Mouse (Mus musculus): ENCODE results near the gene Rgp1. TPM values are rescaled to one million over a fixed set of nuclear protein-coding genes. Genes with fewer than 3 reads are reported as not detected.
A peak's percentile ranks its signal among the peaks of the same experiment; 100 is the strongest.

The Rgp1 gene
- polyA plus RNA-seq, 2 experiments: 33.3 to 81.9 TPM

- Histone ChIP-seq H3K27me3 (ENCODE audit: control insufficient read depth, insufficient read depth, low read length) (no peaks in the 10 kb centered on the region), H3K9ac (ENCODE audit: low read depth, low read length, severe bottlenecking) (no peak overlapping the region), H3K9me3 (ENCODE audit: control insufficient read depth, low read length) (no peaks in the 10 kb centered on the region; the same call in 1 of the 2 replicates), H3K36me3 (ENCODE audit: control insufficient read depth, insufficient read depth, low read length) (peaks cover 100% of the 10 kb centered on the region), H3K4me3 (replicated peaks; ENCODE audit: low read length) (no peak overlapping the region), H3K27ac (replicated peaks; ENCODE audit: low read depth, low read length) (no peak overlapping the region), H3K4me1 (ENCODE audit: control insufficient read depth, insufficient read depth, low read length) (no peaks in the 10 kb centered on the region), H3K4me2 (replicated peaks; ENCODE audit: low read depth, low read length, severe bottlenecking) (no peak overlapping the region)
- ATAC-seq (ENCODE audit: low FRiP score, low read depth) (no peak), DNase-seq (ENCODE audit: low spot score) (no peak)
- WGBS: 87% methylated on average over 5 of the region's 5 CpGs
- TF ChIP-seq POLR2A (IDR thresholded peaks at IDR 0.05; ENCODE audit: borderline replicate concordance, extremely low read depth, insufficient read depth, insufficient read length): no peak
Measured at GRCm38 (mm10) chr4:43552437-43552836, 26.1 kb upstream of the Rgp1 start.

GRCm38 (mm10) chr4:43553891-43554290, 24.6 kb upstream of the Rgp1 start:
- Histone ChIP-seq H3K27me3 (ENCODE audit: control insufficient read depth, insufficient read depth, low read length) (no peaks in the 10 kb centered on the region), H3K4me3 (replicated peaks; ENCODE audit: low read length) (no peak overlapping the region), H3K9ac (ENCODE audit: low read depth, low read length, severe bottlenecking) (no peak overlapping the region), H3K27ac (replicated peaks; ENCODE audit: low read depth, low read length) (no peak overlapping the region), H3K36me3 (ENCODE audit: control insufficient read depth, insufficient read depth, low read length) (peaks cover 87% of the 10 kb centered on the region), H3K9me3 (ENCODE audit: control insufficient read depth, low read length) (no peaks in the 10 kb centered on the region; the same call in 1 of the 2 replicates), H3K4me2 (replicated peaks; ENCODE audit: low read depth, low read length, severe bottlenecking) (no peak overlapping the region), H3K4me1 (ENCODE audit: control insufficient read depth, insufficient read depth, low read length) (peaks cover 13% of the 10 kb centered on the region; the same call in 1 of the 2 replicates)
- no peak for TF ChIP-seq POLR2A (IDR thresholded peaks at IDR 0.05; ENCODE audit: borderline replicate concordance, extremely low read depth, insufficient read depth, insufficient read length)
- DNase-seq (ENCODE audit: low spot score) (no peak), ATAC-seq (ENCODE audit: low FRiP score, low read depth) (no peak)

- Histone ChIP-seq H3K9ac (ENCODE audit: low read depth, low read length, severe bottlenecking) (no peak overlapping the region), H3K9me3 (ENCODE audit: control insufficient read depth, low read length) (no peaks in the 10 kb centered on the region; the same call in 1 of the 2 replicates), H3K4me3 (replicated peaks; ENCODE audit: low read length) (no peak overlapping the region), H3K4me1 (ENCODE audit: control insufficient read depth, insufficient read depth, low read length) (peaks cover 32% of the 10 kb centered on the region), H3K27me3 (ENCODE audit: control insufficient read depth, insufficient read depth, low read length) (no peaks in the 10 kb centered on the region), H3K4me2 (replicated peaks; ENCODE audit: low read depth, low read length, severe bottlenecking) (no peak overlapping the region), H3K27ac (replicated peaks; ENCODE audit: low read depth, low read length) (no peak overlapping the region), H3K36me3 (ENCODE audit: control insufficient read depth, insufficient read depth, low read length) (peaks cover 70% of the 10 kb centered on the region)
- DNase-seq (ENCODE audit: low spot score) (no peak), ATAC-seq (ENCODE audit: low FRiP score, low read depth) (no peak)
- TF ChIP-seq POLR2A (IDR thresholded peaks at IDR 0.05; ENCODE audit: borderline replicate concordance, extremely low read depth, insufficient read depth, insufficient read length): no peak
- 96% methylated on average over 7 of the region's 7 CpGs for WGBS
Measured at GRCm38 (mm10) chr4:43555926-43556325, 22.6 kb upstream of the Rgp1 start.

GRCm38 (mm10) chr4:43558028-43558630, 20.4 kb upstream of the Rgp1 start:
- H3K36me3 ChIP-seq (ENCODE audit: control insufficient read depth, insufficient read depth, low read length): peaks cover 48% of the 10 kb centered on the region
- no peaks in the 10 kb centered on the region; the same call in 1 of the 2 replicates for H3K9me3 ChIP-seq (ENCODE audit: control insufficient read depth, low read length)
- H3K27me3 ChIP-seq (ENCODE audit: control insufficient read depth, insufficient read depth, low read length): no peaks in the 10 kb centered on the region
- peak overlapping the region; percentile 6 for H3K27ac ChIP-seq (replicated peaks; ENCODE audit: low read depth, low read length)
- H3K4me1 ChIP-seq (ENCODE audit: control insufficient read depth, insufficient read depth, low read length): peaks cover 37% of the 10 kb centered on the region
- no peak for TF ChIP-seq POLR2A (IDR thresholded peaks at IDR 0.05; ENCODE audit: borderline replicate concordance, extremely low read depth, insufficient read depth, insufficient read length)
- ATAC-seq (ENCODE audit: low FRiP score, low read depth) (no peak), DNase-seq (ENCODE audit: low spot score) (peak; percentile 15)
- peak overlapping the region; percentile 40 for H3K9ac ChIP-seq (ENCODE audit: low read depth, low read length, severe bottlenecking)
- peak overlapping the region; percentile 38 for H3K4me2 ChIP-seq (replicated peaks; ENCODE audit: low read depth, low read length, severe bottlenecking)
- 46% methylated on average over 5 of the region's 5 CpGs for WGBS
- H3K4me3 ChIP-seq (replicated peaks; ENCODE audit: low read length): peak overlapping the region; percentile 10

- no peak for TF ChIP-seq POLR2A (IDR thresholded peaks at IDR 0.05; ENCODE audit: borderline replicate concordance, extremely low read depth, insufficient read depth, insufficient read length)
- H3K27ac ChIP-seq (replicated peaks; ENCODE audit: low read depth, low read length): peak overlapping the region; percentile 6
- peaks cover 44% of the 10 kb centered on the region for H3K4me1 ChIP-seq (ENCODE audit: control insufficient read depth, insufficient read depth, low read length)
- H3K36me3 ChIP-seq (ENCODE audit: control insufficient read depth, insufficient read depth, low read length): peaks cover 43% of the 10 kb centered on the region
- H3K9me3 ChIP-seq (ENCODE audit: control insufficient read depth, low read length): no peaks in the 10 kb centered on the region
- 21% methylated on average over 13 of the region's 13 CpGs for WGBS
- H3K9ac ChIP-seq (ENCODE audit: low read depth, low read length, severe bottlenecking): peak overlapping the region; percentile 9
- peak overlapping the region; percentile 10 for H3K4me3 ChIP-seq (replicated peaks; ENCODE audit: low read length)
- H3K4me2 ChIP-seq (replicated peaks; ENCODE audit: low read depth, low read length, severe bottlenecking): peak overlapping the region; percentile 38
- DNase-seq (ENCODE audit: low spot score): peak; percentile 26
- H3K27me3 ChIP-seq (ENCODE audit: control insufficient read depth, insufficient read depth, low read length): no peaks in the 10 kb centered on the region
- no peak for ATAC-seq (ENCODE audit: low FRiP score, low read depth)
Measured at GRCm38 (mm10) chr4:43558631-43559356, 19.7 kb upstream of the Rgp1 start.
